Mouse (Mus musculus) bone marrow macrophage, adult 2 months (primary cell): ENCODE results near the gene Sox5.

ENCODE experiments used
- CTCF ChIP-seq: IDR thresholded peaks from 2 replicates; pipeline ENCODE4 v1.5.1; 2012; ENCODE audit warnings: low read depth, mild to moderate bottlenecking, low read length, moderate library complexity
- POLR2A ChIP-seq: IDR thresholded peaks from 2 replicates; pipeline ENCODE4 v1.6.1; 2012; ENCODE audit warnings: mild to moderate bottlenecking, low read depth, low read length, borderline replicate concordance

GRCm38 (mm10) chr6:144041188-144041587, 740.6 kb downstream of the Sox5 start:
- TF ChIP-seq CTCF (no peak), POLR2A (no peak)
